Mouse (Mus musculus) CD4-positive naive resting alpha-beta T cell, adult 76 days (primary cell): ENCODE results near the gene Olfr801. TPM values are rescaled to one million over a fixed set of nuclear protein-coding genes. Genes with fewer than 3 reads are reported as not detected.

ENCODE experiments used
- total RNA-seq: library from RNA; stranded (reverse); gene quantifications from one replicate; pipeline ENCODE4 v1.2.4, GENCODE M21; 2023

Gene Olfr801
- not detected for total RNA-seq

GRCm38 (mm10) chr10:129673765-129674164, at the start of gene Olfr801:
Gene Olfr801 (minus strand): TSS chr10:129673865.

GRCm38 (mm10) chr10:129702910-129703309, 29.2 kb upstream of the Olfr801 start, which contains the start of gene Olfr804:
Gene Olfr804 (plus strand): TSS chr10:129703210.

DNA sequence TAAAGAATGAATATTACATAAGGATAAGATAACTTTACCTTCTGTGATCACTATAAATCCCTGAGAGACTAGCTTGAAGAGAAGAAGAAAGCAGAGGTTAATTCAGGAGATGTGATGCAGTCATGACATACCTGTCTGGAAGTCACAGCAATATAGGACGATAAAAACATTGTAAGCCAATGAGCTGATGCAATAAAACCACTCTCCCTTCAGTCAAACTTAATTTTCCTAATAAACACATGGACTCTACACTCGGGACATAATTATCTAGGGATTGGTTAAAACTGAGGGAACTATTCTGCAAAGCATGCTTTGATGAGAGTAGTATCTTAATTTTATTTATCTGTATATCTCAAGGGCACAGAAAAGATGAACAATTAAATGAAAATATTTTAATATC, 20.5 kb upstream of the Olfr801 start, which contains the start of gene Olfr803:
Olfr803 (minus strand) TSS at position 101 of the 400 bp plus-strand sequence.

GRCm38 (mm10) chr10:129688069-129688468, 14.4 kb upstream of the Olfr801 start, which contains the start of gene Olfr802:
Gene Olfr802 (minus strand): TSS chr10:129688169.

DNA sequence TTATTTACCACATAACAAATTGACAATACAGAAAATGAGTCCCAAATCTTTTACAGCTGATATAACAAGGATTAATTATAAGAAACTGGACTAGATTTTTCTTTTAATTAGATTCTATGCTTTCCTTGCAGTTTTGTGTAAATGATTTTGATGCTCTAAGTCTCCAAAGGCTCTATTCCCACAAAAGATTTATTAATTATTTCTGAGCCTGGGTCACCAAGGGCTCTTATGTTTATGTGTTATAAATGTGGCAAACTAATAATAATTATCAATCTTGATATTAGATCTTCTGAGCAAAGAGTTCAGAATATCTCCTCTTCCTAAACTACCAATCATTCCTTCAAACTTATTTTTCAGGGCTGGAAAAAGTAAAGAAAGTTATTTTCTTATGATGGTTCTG, 16.3 kb downstream of the Olfr801 start, which contains the start of gene Olfr800:
Olfr800 (plus strand) TSS at position 301 of the 400 bp plus-strand sequence.

GRCm38 (mm10) chr10:129637184-129637583, 36.5 kb downstream of the Olfr801 start, which contains the start of gene Olfr799:
Gene Olfr799 (plus strand): TSS chr10:129637484.

DNA sequence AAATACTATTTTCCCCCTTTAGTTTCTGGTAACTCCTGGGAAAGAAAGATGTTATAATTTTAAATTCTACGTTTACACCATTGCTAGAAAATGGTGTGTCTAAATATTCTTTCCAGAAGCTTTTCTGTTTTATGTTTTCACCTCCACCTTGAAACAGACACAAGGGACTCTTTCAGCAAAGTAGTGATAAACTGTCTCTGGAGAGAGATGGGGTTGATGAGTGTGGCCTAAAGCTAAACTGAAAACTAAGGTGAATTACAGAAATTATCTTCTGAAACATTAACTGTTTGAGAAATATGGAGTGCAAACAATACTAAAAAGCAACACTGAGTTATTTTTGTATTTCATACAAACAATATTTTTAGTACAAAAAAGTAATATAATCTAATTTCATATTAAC, 45.8 kb downstream of the Olfr801 start, which contains the start of gene Olfr798:
Olfr798 (minus strand) TSS at position 101 of the 400 bp plus-strand sequence.

Other genes starting within 250 kb of the Olfr801 start
- not detected for gene Olfr786, start 246.6 kb downstream of the Olfr801 start, total RNA-seq
- not detected for gene Olfr787, start 212.0 kb downstream of the Olfr801 start, total RNA-seq
- not detected for gene Olfr788, start 202.9 kb downstream of the Olfr801 start, total RNA-seq
- gene Olfr789, start 189.1 kb downstream of the Olfr801 start, total RNA-seq, result not detected
- gene Olfr790, start 175.4 kb downstream of the Olfr801 start, total RNA-seq, result not detected
- gene Olfr791, start 152.1 kb downstream of the Olfr801 start, total RNA-seq, result not detected
- not detected for gene Olfr792, start 134.7 kb downstream of the Olfr801 start, total RNA-seq
- not detected for gene Olfr794, start 106.2 kb downstream of the Olfr801 start, total RNA-seq
- not detected for gene Olfr796, start 61.3 kb downstream of the Olfr801 start, total RNA-seq
- not detected for gene Olfr798, start 45.9 kb downstream of the Olfr801 start, total RNA-seq
- gene Olfr799, start 36.4 kb downstream of the Olfr801 start, total RNA-seq, result not detected
- not detected for gene Olfr800, start 16.2 kb downstream of the Olfr801 start, total RNA-seq
- not detected for gene Olfr802, start 14.3 kb upstream of the Olfr801 start, total RNA-seq
- gene Olfr803, start 20.4 kb upstream of the Olfr801 start, total RNA-seq, result not detected
- not detected for gene Olfr804, start 29.3 kb upstream of the Olfr801 start, total RNA-seq
- not detected for gene Olfr805, start 55.5 kb upstream of the Olfr801 start, total RNA-seq
- gene Olfr806, start 68.1 kb upstream of the Olfr801 start, total RNA-seq, result not detected
- gene Olfr807, start 83.9 kb upstream of the Olfr801 start, total RNA-seq, result not detected
- not detected for gene Olfr808, start 91.6 kb upstream of the Olfr801 start, total RNA-seq
- not detected for gene Olfr809, start 100.8 kb upstream of the Olfr801 start, total RNA-seq
- not detected for gene Olfr810, start 121.1 kb upstream of the Olfr801 start, total RNA-seq
- not detected for gene Olfr811, start 130.5 kb upstream of the Olfr801 start, total RNA-seq
- not detected for gene Olfr812, start 172.2 kb upstream of the Olfr801 start, total RNA-seq
- gene Olfr813, start 181.5 kb upstream of the Olfr801 start, total RNA-seq, result not detected
- not detected for gene Olfr814, start 206.0 kb upstream of the Olfr801 start, total RNA-seq
- gene Olfr815, start 232.0 kb upstream of the Olfr801 start, total RNA-seq, result not detected
- not detected for gene Olfr816, start 241.7 kb upstream of the Olfr801 start, total RNA-seq